Mouse (Mus musculus): ENCODE results near the gene Nxpe3.

DNA sequence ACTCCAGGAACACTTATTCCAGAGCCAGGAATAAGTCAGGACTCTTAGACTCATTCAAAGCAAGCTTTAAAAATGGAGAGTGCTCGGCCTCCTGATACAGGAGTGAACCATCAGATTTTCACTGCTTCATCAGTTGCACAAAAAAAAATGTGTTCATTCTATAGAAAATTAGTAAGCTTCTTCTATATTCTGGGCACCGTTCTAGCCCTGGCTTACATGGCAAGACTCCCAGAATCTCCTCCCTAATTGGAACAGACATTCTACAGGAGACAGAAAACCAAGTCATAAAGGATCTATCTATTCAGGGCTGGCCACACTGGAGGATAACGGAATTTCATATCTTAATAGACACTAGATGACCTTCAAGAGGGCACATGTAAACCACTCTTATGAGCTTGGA lies 34.0 kb downstream of the Nxpe3 start:
- TF ChIP-seq CTCF (IDR thresholded peaks at IDR 0.05; ENCODE audit: borderline replicate concordance, insufficient read depth, low read depth, low read length) (no peak), POLR2A (IDR thresholded peaks at IDR 0.05; ENCODE audit: borderline replicate concordance, insufficient read depth, low read length) (no peak)

Measured in cerebellum, adult 2 months (tissue).